Mouse (Mus musculus) embryo, embryonic 10.5 days (tissue): ENCODE measurements around the gene Olfr154.
"Not testable (repeated sequence)": the region's sequence is repeated elsewhere in the genome, so short reads cannot be mapped to it uniquely, and the experiment has no call there.

Experiments used
- DNase-seq: peaks from one replicate; pipeline ENCODE4 v3.0.0-alpha.2; 2015; ENCODE audit warnings: low spot score

Olfr154 gene

DNA sequence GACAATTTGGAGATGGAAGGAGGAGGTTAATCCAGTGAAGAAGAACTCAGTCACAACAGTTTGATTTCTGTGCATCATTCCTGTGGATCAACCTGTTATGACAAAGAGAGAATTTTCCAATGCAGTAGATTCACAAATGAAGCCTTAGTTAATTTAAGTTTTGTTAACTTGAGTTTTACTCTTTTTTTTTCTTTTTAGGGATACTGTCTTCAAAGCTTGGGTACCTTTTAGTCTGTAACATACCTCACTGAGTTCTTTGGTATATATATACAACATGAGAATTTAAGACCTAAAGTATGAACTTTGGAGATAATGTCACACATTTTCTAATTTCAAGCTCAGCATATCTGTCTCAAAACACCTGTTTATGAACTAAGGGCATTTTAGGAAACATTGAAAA is at the start of gene Olfr154:
Gene Olfr154 (minus strand): TSS at position 101 of the 400 bp plus-strand sequence.
- DNase-seq, result not testable (repeated sequence)

DNA sequence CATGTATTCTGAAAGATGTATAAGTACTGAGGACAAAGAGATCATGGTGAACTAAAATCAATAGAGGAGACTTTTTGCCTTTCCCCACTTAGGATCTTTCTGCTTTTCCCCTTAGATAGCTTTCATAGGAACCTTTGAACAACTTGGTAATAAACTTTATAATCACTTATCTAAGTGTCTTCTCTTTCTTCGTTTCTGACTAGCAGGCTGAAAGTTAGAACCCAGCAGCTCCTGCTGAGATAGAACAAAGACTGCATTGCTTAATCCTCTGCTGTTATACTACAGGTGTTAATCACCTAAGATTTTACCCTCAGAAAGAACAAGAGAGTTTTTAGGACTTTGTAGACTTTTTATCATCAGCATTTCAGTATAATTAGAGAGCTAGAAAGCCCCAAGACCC is 46.9 kb upstream of the Olfr154 start:
- no peak for DNase-seq

DNA sequence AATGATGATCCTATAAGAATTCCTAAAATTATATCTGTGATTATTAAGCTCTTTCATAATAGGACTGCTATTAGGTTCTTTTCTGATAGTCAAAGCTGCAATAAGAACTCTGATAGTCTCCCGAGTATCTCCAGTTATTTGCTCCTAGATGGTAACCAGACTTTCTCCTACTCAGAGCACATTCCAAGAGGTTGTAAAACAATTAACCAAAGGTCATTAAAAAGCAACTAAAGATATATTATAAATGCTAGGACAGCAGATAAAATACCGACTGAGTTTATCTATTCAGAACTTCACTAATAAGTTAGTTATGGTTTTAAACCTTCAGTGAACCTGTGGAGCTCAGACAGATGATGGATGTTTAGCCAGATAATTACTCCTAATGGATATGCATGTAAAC is 46.4 kb upstream of the Olfr154 start:
- not testable (repeated sequence) for DNase-seq

DNA sequence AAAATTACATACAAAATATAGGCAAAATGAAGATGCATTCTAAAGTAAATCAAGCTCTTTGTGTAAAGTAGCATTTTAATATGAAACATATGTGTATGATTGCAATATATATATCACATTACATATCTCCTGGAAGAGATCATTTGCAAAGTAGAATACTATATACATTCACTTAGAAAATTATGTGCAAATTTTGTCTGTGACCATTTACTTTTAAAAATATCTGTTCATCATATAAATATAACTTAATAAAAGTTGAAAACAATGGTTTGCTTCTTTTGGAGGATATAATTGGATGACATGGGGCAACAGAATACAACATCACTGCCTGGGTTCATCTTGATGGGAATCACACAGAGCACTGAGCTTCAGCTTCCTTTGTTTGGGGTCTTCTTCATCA is 24.9 kb upstream of the Olfr154 start, which contains the start of gene Olfr1008:
Gene Olfr1008 (plus strand): TSS at position 301 of the 400 bp plus-strand sequence.
- DNase-seq, result no peak

DNA sequence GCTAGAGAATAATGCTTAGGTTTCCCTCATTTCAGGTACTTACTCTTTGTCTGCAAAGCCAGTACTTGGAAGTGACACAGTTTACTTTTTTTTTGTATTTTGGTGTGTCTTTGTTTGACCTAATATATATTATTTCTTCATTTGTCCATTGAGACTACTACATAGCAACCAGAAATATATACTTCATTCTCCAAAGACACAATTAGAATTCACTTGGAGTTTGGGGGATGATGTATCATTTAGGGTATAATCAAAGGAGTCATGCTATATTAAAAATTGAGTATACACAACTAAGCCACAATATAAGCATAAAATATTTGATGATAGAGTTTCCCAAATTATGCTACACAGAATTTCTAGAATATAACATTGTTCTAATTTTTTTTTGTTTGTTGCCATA is 14.4 kb upstream of the Olfr154 start, which contains the start of gene Olfr1006:
Gene Olfr1006 (minus strand): TSS at position 101 of the 400 bp plus-strand sequence.
- no peak for DNase-seq

DNA sequence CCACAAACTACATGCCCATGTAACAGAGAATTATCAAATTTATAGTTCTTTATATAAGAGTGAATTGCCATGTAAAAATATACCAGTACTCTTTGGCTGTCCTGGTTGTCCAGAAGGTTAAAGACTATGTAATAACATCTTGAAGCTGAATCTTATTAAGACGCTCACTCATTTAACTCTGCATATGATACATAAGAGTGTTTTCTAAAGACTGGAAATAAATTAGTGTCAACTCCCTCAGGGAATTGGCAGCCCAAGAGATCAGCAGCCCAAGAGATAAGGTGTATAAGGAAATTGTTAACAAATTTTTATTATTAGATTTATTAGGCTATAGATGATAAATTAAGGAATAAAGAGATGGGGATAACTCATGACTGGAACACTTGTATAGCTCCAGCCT is 13.7 kb downstream of the Olfr154 start, which contains the start of gene Olfr1002:
Gene Olfr1002 (minus strand): TSS at position 101 of the 400 bp plus-strand sequence.
- DNase-seq, result no peak
